Mouse (Mus musculus): Measurements from ENCODE around the gene Phyh. TPM values are rescaled to one million over a fixed set of nuclear protein-coding genes. Genes with fewer than 3 reads are reported as not detected.
A peak's percentile ranks its signal among the peaks of the same experiment; 100 is the strongest.

Phyh gene
- 106 and 112 TPM in 2 replicates for total RNA-seq (2017)

GRCm38 (mm10) chr2:4918860-4919739, at the start of gene Phyh:
Gene Phyh, plus strand, starts transcription at chr2:4919019.
- peak; percentile 84 for ATAC-seq (ENCODE audit: extremely low read depth, insufficient number of reproducible peaks, low FRiP score, poor library complexity, severe bottlenecking)

- ATAC-seq (ENCODE audit: extremely low read depth, insufficient number of reproducible peaks, low FRiP score, poor library complexity, severe bottlenecking): peak; percentile 31; the same call in 1 of the 2 replicates
Observed at GRCm38 (mm10) chr2:4872740-4873139, 46.1 kb upstream of the Phyh start.

- ATAC-seq (ENCODE audit: extremely low read depth, insufficient number of reproducible peaks, low FRiP score, poor library complexity, severe bottlenecking): no peak
Observed at GRCm38 (mm10) chr2:4873331-4873730, 45.5 kb upstream of the Phyh start.

- no peak for ATAC-seq (ENCODE audit: extremely low read depth, insufficient number of reproducible peaks, low FRiP score, poor library complexity, severe bottlenecking)
Observed at GRCm38 (mm10) chr2:4875090-4875489, 43.7 kb upstream of the Phyh start.

- ATAC-seq (ENCODE audit: extremely low read depth, insufficient number of reproducible peaks, low FRiP score, poor library complexity, severe bottlenecking): no peak
Observed at GRCm38 (mm10) chr2:4876131-4876530, 42.7 kb upstream of the Phyh start.

- ATAC-seq (ENCODE audit: extremely low read depth, insufficient number of reproducible peaks, low FRiP score, poor library complexity, severe bottlenecking): no peak
Observed at GRCm38 (mm10) chr2:4880737-4881349, 38.0 kb upstream of the Phyh start.

- peak; percentile 64 for ATAC-seq (ENCODE audit: extremely low read depth, insufficient number of reproducible peaks, low FRiP score, poor library complexity, severe bottlenecking)
Observed at GRCm38 (mm10) chr2:4881350-4882248, 37.2 kb upstream of the Phyh start, which contains the start of gene Sephs1. Gene Sephs1, plus strand, starts transcription at chr2:4881564.

- ATAC-seq (ENCODE audit: extremely low read depth, insufficient number of reproducible peaks, low FRiP score, poor library complexity, severe bottlenecking): no peak; the same call in 1 of the 2 replicates
Observed at GRCm38 (mm10) chr2:4882249-4882791, 36.5 kb upstream of the Phyh start.

GRCm38 (mm10) chr2:4883009-4883704, 35.7 kb upstream of the Phyh start:
- ATAC-seq (ENCODE audit: extremely low read depth, insufficient number of reproducible peaks, low FRiP score, poor library complexity, severe bottlenecking): peak; percentile 35; the same call in 1 of the 2 replicates

- no peak for ATAC-seq (ENCODE audit: extremely low read depth, insufficient number of reproducible peaks, low FRiP score, poor library complexity, severe bottlenecking)
Observed at GRCm38 (mm10) chr2:4886896-4887295, 31.9 kb upstream of the Phyh start.

GRCm38 (mm10) chr2:4895598-4895997, 23.2 kb upstream of the Phyh start:
- no peak for ATAC-seq (ENCODE audit: extremely low read depth, insufficient number of reproducible peaks, low FRiP score, poor library complexity, severe bottlenecking)

- ATAC-seq (ENCODE audit: extremely low read depth, insufficient number of reproducible peaks, low FRiP score, poor library complexity, severe bottlenecking): no peak
Observed at GRCm38 (mm10) chr2:4896970-4897369, 21.8 kb upstream of the Phyh start.

GRCm38 (mm10) chr2:4900624-4901023, 18.2 kb upstream of the Phyh start:
- no peak for ATAC-seq (ENCODE audit: extremely low read depth, insufficient number of reproducible peaks, low FRiP score, poor library complexity, severe bottlenecking)

GRCm38 (mm10) chr2:4902346-4902745, 16.5 kb upstream of the Phyh start:
- no peak for ATAC-seq (ENCODE audit: extremely low read depth, insufficient number of reproducible peaks, low FRiP score, poor library complexity, severe bottlenecking)

- no peak for ATAC-seq (ENCODE audit: extremely low read depth, insufficient number of reproducible peaks, low FRiP score, poor library complexity, severe bottlenecking)
Observed at GRCm38 (mm10) chr2:4907120-4907519, 11.7 kb upstream of the Phyh start.

- ATAC-seq (ENCODE audit: extremely low read depth, insufficient number of reproducible peaks, low FRiP score, poor library complexity, severe bottlenecking): no peak
Observed at GRCm38 (mm10) chr2:4907916-4908315, 10.9 kb upstream of the Phyh start.

- no peak for ATAC-seq (ENCODE audit: extremely low read depth, insufficient number of reproducible peaks, low FRiP score, poor library complexity, severe bottlenecking)
Observed at GRCm38 (mm10) chr2:4908771-4909315, 10.0 kb upstream of the Phyh start.

GRCm38 (mm10) chr2:4909909-4910308, 8.9 kb upstream of the Phyh start:
- no peak for ATAC-seq (ENCODE audit: extremely low read depth, insufficient number of reproducible peaks, low FRiP score, poor library complexity, severe bottlenecking)
